Mouse (Mus musculus): ENCODE data around the gene Usp28. TPM values are rescaled to one million over a fixed set of nuclear protein-coding genes. Genes with fewer than 3 reads are reported as not detected.

Gene Usp28
- total RNA-seq, 2 experiments from 2014 or later, result 16.5 to 17.4 TPM

- no peak for ATAC-seq (replicated peaks; ENCODE audit: poor library complexity, severe bottlenecking)
These were observed 30.6 kb downstream of the Usp28 start for GRCm38 (mm10) chr9:49015824-49016223.

GRCm38 (mm10) chr9:49021289-49021688 is 36.1 kb downstream of the Usp28 start:
- ATAC-seq (replicated peaks; ENCODE audit: poor library complexity, severe bottlenecking), result no peak

- no peak for ATAC-seq (replicated peaks; ENCODE audit: poor library complexity, severe bottlenecking)
These were observed 38.8 kb downstream of the Usp28 start for GRCm38 (mm10) chr9:49023956-49024355.

GRCm38 (mm10) chr9:49024529-49024928 is 39.4 kb downstream of the Usp28 start:
- no peak for ATAC-seq (replicated peaks; ENCODE audit: poor library complexity, severe bottlenecking)

- ATAC-seq (replicated peaks; ENCODE audit: poor library complexity, severe bottlenecking), result no peak
These were observed 49.6 kb downstream of the Usp28 start for GRCm38 (mm10) chr9:49034764-49035163.

- no peak for ATAC-seq (replicated peaks; ENCODE audit: poor library complexity, severe bottlenecking)
These were observed 65.7 kb downstream of the Usp28 start for GRCm38 (mm10) chr9:49050901-49051300.

- peak; percentile 80 for ATAC-seq (replicated peaks; ENCODE audit: poor library complexity, severe bottlenecking)
These were observed 66.2 kb downstream of the Usp28 start for GRCm38 (mm10) chr9:49051349-49051748.

GRCm38 (mm10) chr9:49054028-49054427 is 68.9 kb downstream of the Usp28 start:
- ATAC-seq (replicated peaks; ENCODE audit: poor library complexity, severe bottlenecking), result no peak

GRCm38 (mm10) chr9:49055333-49056205 is 70.4 kb downstream of the Usp28 start, which contains the start of gene Zw10:
Zw10 (plus strand) TSS chr9:49055613.
- ATAC-seq (replicated peaks; ENCODE audit: poor library complexity, severe bottlenecking), result peak; percentile 95

- ATAC-seq (replicated peaks; ENCODE audit: poor library complexity, severe bottlenecking), result no peak
These were observed 91.7 kb downstream of the Usp28 start for GRCm38 (mm10) chr9:49076847-49077246.

GRCm38 (mm10) chr9:49081107-49081506 is 95.9 kb downstream of the Usp28 start, which contains the start of gene Tmprss5:
Tmprss5 (plus strand) TSS chr9:49081260.
- peak; percentile 33 for ATAC-seq (replicated peaks; ENCODE audit: poor library complexity, severe bottlenecking)

GRCm38 (mm10) chr9:49081561-49081960 is 96.4 kb downstream of the Usp28 start:
- peak; percentile 46 for ATAC-seq (replicated peaks; ENCODE audit: poor library complexity, severe bottlenecking)

- no peak for ATAC-seq (replicated peaks; ENCODE audit: poor library complexity, severe bottlenecking)
These were observed 102.1 kb downstream of the Usp28 start for GRCm38 (mm10) chr9:49087317-49087716.

Other genes with a start within 250 kb of the Usp28 start
- gene Zbtb16, start 149.2 kb upstream of the Usp28 start, total RNA-seq (2014; fragmentation: Nextera tagmentation), result 6.3 and 10.0 TPM in 2 replicates
- 7.0 and 10.1 TPM in 2 replicates for gene Zbtb16, start 149.2 kb upstream of the Usp28 start, total RNA-seq (2017)
- not detected in 2 replicates for gene Htr3a, start 74.3 kb upstream of the Usp28 start, total RNA-seq (2014; fragmentation: Nextera tagmentation)
- gene Htr3a, start 74.3 kb upstream of the Usp28 start, total RNA-seq (2017), result not detected in 2 replicates
- not detected in 2 replicates for gene Htr3b, start 20.4 kb upstream of the Usp28 start, total RNA-seq (2014; fragmentation: Nextera tagmentation)
- gene Htr3b, start 20.4 kb upstream of the Usp28 start, total RNA-seq (2017), result not detected in 2 replicates
- 20.3 and 37.4 TPM in 2 replicates for gene Zw10, start 70.2 kb downstream of the Usp28 start, total RNA-seq (2014; fragmentation: Nextera tagmentation)
- 19.8 and 34.0 TPM in 2 replicates for gene Zw10, start 70.2 kb downstream of the Usp28 start, total RNA-seq (2017)
- gene Tmprss5, start 95.9 kb downstream of the Usp28 start, total RNA-seq (2014; fragmentation: Nextera tagmentation), result not detected in 2 replicates
- not detected in 2 replicates for gene Tmprss5, start 95.9 kb downstream of the Usp28 start, total RNA-seq (2017)